Mouse (Mus musculus) embryonic facial prominence, embryonic 14.5 days (tissue): Measurements from ENCODE around the gene Srgap3. TPM values are rescaled to one million over a fixed set of nuclear protein-coding genes. Genes with fewer than 3 reads are reported as not detected.

Experiments
- ATAC-seq: fragments of 200-750 bp; cut with Nextera tagmentation; 2 replicates; pipeline ENCODE4 v1.8.0; 2017; ENCODE audit warnings: low read depth, moderate number of reproducible peaks, moderate TSS enrichment
- DNase-seq: peaks from one replicate; pipeline ENCODE4 v3.0.0-alpha.2; 2015; ENCODE audit warnings: low spot score
- H3K27ac ChIP-seq: fragments of 300-500 bp; sonication (generic); replicated peaks from 2 replicates; pipeline ENCODE4 v1.5.1; 2014; ENCODE audit warnings: low read depth, mild to moderate bottlenecking, low read length, moderate library complexity
- H3K27me3 ChIP-seq: fragments of 300-500 bp; sonication (generic); replicated peaks from 2 replicates; pipeline ENCODE4 v1.6.1; 2014; ENCODE audit warnings: low read length; ENCODE audit not compliant: control insufficient read depth, insufficient read depth
- H3K36me3 ChIP-seq: fragments of 300-500 bp; sonication (generic); 2 replicates; pipeline ENCODE4 v1.6.1; 2014; ENCODE audit warnings: low read length, mixed read lengths; ENCODE audit not compliant: control insufficient read depth, insufficient read depth
- H3K4me1 ChIP-seq: fragments of 300-500 bp; sonication (generic); 2 replicates; pipeline ENCODE4 v1.6.1; 2014; ENCODE audit warnings: antibody characterized with exemption, low read length; ENCODE audit not compliant: control insufficient read depth, insufficient read depth
- H3K4me2 ChIP-seq: fragments of 300-500 bp; sonication (generic); 2 replicates; pipeline ENCODE4 v1.6.1; 2014; ENCODE audit warnings: low read depth, mild to moderate bottlenecking, low read length, moderate library complexity, mixed read lengths
- H3K4me3 ChIP-seq: fragments of 300-500 bp; sonication (generic); 2 replicates; pipeline ENCODE4 v1.5.1; 2014; ENCODE audit warnings: low read depth, mild to moderate bottlenecking, low read length
- H3K9ac ChIP-seq: fragments of 300-500 bp; sonication (generic); 2 replicates; pipeline ENCODE4 v1.6.1; 2014; ENCODE audit warnings: low read depth, mild to moderate bottlenecking, low read length, moderate library complexity, mixed read lengths
- H3K9me3 ChIP-seq: fragments of 300-500 bp; sonication (generic); 2 replicates; pipeline ENCODE4 v1.6.1; 2016; ENCODE audit warnings: low read length; ENCODE audit not compliant: control insufficient read depth
- WGBS: fragments of 180-500 bp; shearing (Covaris S2); extraction: QIAGEN DNeasy Blood & Tissue Kit; methylation state at CpG from one replicate; pipeline ENCODE4 v1.1.7; 2014; 5-methylcytosine and 5-hydroxymethylcytosine counted together
- polyA plus RNA-seq: library from polyadenylated mRNA; unstranded; fragments of >200 nt; fragmentation: Nextera tagmentation; extraction: Ambion mirVana; gene quantifications from 2 replicates; pipeline ENCODE4 v1.2.1, GENCODE M21; 2014

The Srgap3 gene
- polyA plus RNA-seq, 1 experiment from 2014 or later, result 8.4 TPM

- Histone ChIP-seq H3K9me3 (no peaks in the 10 kb centered on the region), H3K36me3 (no peaks in the 10 kb centered on the region), H3K27ac (peak overlapping the region; percentile 4; the same call in 1 of the 2 replicates), H3K4me1 (peaks cover 20% of the 10 kb centered on the region), H3K27me3 (no peaks in the 10 kb centered on the region), H3K4me2 (peak overlapping the region; percentile 81), H3K4me3 (peak overlapping the region; percentile 73), H3K9ac (peak overlapping the region; percentile 78)
- DNase-seq (no peak), ATAC-seq (no peak)
- WGBS, result 34% methylated on average over 12 of the region's 14 CpGs
Measured at GRCm38 (mm10) chr6:112945181-112945751, 1.8 kb downstream of the Srgap3 start.

GRCm38 (mm10) chr6:112943596-112944245, 3.3 kb downstream of the Srgap3 start:
- Histone ChIP-seq H3K27ac (no peak overlapping the region), H3K36me3 (no peaks in the 10 kb centered on the region), H3K9ac (no peak overlapping the region), H3K9me3 (no peaks in the 10 kb centered on the region), H3K4me1 (peaks cover 17% of the 10 kb centered on the region), H3K4me3 (no peak overlapping the region), H3K4me2 (peak overlapping the region; percentile 81; the same call in 1 of the 2 replicates), H3K27me3 (no peaks in the 10 kb centered on the region)
- ATAC-seq, result no peak
- 90% methylated on average over 9 of the region's 9 CpGs for WGBS
- no peak for DNase-seq

GRCm38 (mm10) chr6:112939281-112939680, 7.8 kb downstream of the Srgap3 start:
- no peaks in the 10 kb centered on the region for H3K36me3 ChIP-seq
- DNase-seq, result no peak

GRCm38 (mm10) chr6:112937791-112938190, 9.3 kb downstream of the Srgap3 start:
- Histone ChIP-seq H3K4me2 (no peak overlapping the region), H3K27ac (no peak overlapping the region), H3K27me3 (no peaks in the 10 kb centered on the region), H3K9me3 (no peaks in the 10 kb centered on the region), H3K9ac (no peak overlapping the region), H3K4me1 (no peaks in the 10 kb centered on the region), H3K36me3 (no peaks in the 10 kb centered on the region), H3K4me3 (no peak overlapping the region)
- ATAC-seq (no peak), DNase-seq (no peak)
- 87% methylated on average over 2 of the region's 2 CpGs for whole genome bisulfite sequencing

More at GRCm38 (mm10) chr6:112939281-112939680, 7.8 kb downstream of the Srgap3 start:
- Histone ChIP-seq H3K9me3 (no peaks in the 10 kb centered on the region), H3K4me3 (no peak overlapping the region), H3K27ac (no peak overlapping the region), H3K9ac (no peak overlapping the region), H3K4me2 (no peak overlapping the region), H3K27me3 (no peaks in the 10 kb centered on the region), H3K4me1 (peaks cover 1% of the 10 kb centered on the region; the same call in 1 of the 2 replicates)
- 81% methylated on average over 9 of the region's 9 CpGs for WGBS
- ATAC-seq, result no peak

GRCm38 (mm10) chr6:112934501-112934900, 12.6 kb downstream of the Srgap3 start:
- H3K4me3 ChIP-seq, result no peak overlapping the region
- no peak overlapping the region for H3K4me2 ChIP-seq
- no peak overlapping the region for H3K9ac ChIP-seq
- DNase-seq, result no peak
- no peak for ATAC-seq
- H3K27ac ChIP-seq, result no peak overlapping the region
- 73% methylated on average over 1 of the region's 1 CpGs for WGBS
- H3K4me1 ChIP-seq, result no peaks in the 10 kb centered on the region
- no peaks in the 10 kb centered on the region for H3K27me3 ChIP-seq
- H3K9me3 ChIP-seq, result no peaks in the 10 kb centered on the region
- no peaks in the 10 kb centered on the region for H3K36me3 ChIP-seq

- DNase-seq, result no peak
- no peak overlapping the region for H3K4me3 ChIP-seq
- no peaks in the 10 kb centered on the region for H3K36me3 ChIP-seq
- no peaks in the 10 kb centered on the region for H3K9me3 ChIP-seq
- no peaks in the 10 kb centered on the region for H3K4me1 ChIP-seq
- no peak overlapping the region for H3K4me2 ChIP-seq
- WGBS, result 54% methylated on average over 8 of the region's 8 CpGs
- H3K27me3 ChIP-seq, result no peaks in the 10 kb centered on the region
- H3K27ac ChIP-seq, result no peak overlapping the region
- no peak overlapping the region for H3K9ac ChIP-seq
- no peak for ATAC-seq
Measured at GRCm38 (mm10) chr6:112932611-112933010, 14.5 kb downstream of the Srgap3 start.

- Histone ChIP-seq H3K27ac (no peak overlapping the region), H3K36me3 (no peaks in the 10 kb centered on the region), H3K4me2 (no peak overlapping the region), H3K4me1 (peaks cover 14% of the 10 kb centered on the region), H3K9ac (no peak overlapping the region), H3K9me3 (no peaks in the 10 kb centered on the region), H3K27me3 (no peaks in the 10 kb centered on the region), H3K4me3 (no peak overlapping the region)
- DNase-seq (no peak), ATAC-seq (peak; percentile 64; the same call in 1 of the 2 replicates)
- WGBS, result 37% methylated on average over 5 of the region's 5 CpGs
Measured at GRCm38 (mm10) chr6:112930011-112930451, 17.0 kb downstream of the Srgap3 start.

GRCm38 (mm10) chr6:112929291-112929984, 17.6 kb downstream of the Srgap3 start:
- WGBS, result 84% methylated on average over 6 of the region's 6 CpGs
- no peaks in the 10 kb centered on the region for H3K36me3 ChIP-seq
- H3K27ac ChIP-seq, result no peak overlapping the region
- no peaks in the 10 kb centered on the region for H3K9me3 ChIP-seq
- H3K9ac ChIP-seq, result no peak overlapping the region
- H3K4me2 ChIP-seq, result no peak overlapping the region
- DNase-seq, result no peak
- H3K4me3 ChIP-seq, result no peak overlapping the region
- H3K4me1 ChIP-seq, result peaks cover 15% of the 10 kb centered on the region
- no peak for ATAC-seq
- no peaks in the 10 kb centered on the region for H3K27me3 ChIP-seq
